Mouse (Mus musculus) CD8-positive naive resting alpha-beta T cell, adult 57 days (primary cell): Measurements from ENCODE around the gene Gm11116. TPM values are rescaled to one million over a fixed set of nuclear protein-coding genes. Genes with fewer than 3 reads are reported as not detected.

Source experiments
- total RNA-seq: library from RNA; stranded (reverse); gene quantifications from one replicate; pipeline ENCODE4 v1.2.4, GENCODE M21; 2023

The Gm11116 gene
- not detected for total RNA-seq

GRCm38 (mm10) chr5:88111430-88111829 lies at the start of gene Gm11116:
Gene Gm11116, minus strand, starts transcription at chr5:88111530.

GRCm38 (mm10) chr5:88153999-88154398 lies 42.7 kb upstream of the Gm11116 start, which contains the start of gene Gm11115:
Gene Gm11115, minus strand, starts transcription at chr5:88154099.

GRCm38 (mm10) chr5:88086256-88086655 lies 25.1 kb downstream of the Gm11116 start, which contains the start of gene Smr2:
Gene Smr2, plus strand, starts transcription at chr5:88086556.

Other genes starting within 250 kb of the Gm11116 start
- not detected for gene Odam, start 226.5 kb downstream of the Gm11116 start, total RNA-seq
- gene Csn3, start 186.0 kb downstream of the Gm11116 start, total RNA-seq: not detected
- not detected for gene 2310003L06Rik, start 142.1 kb downstream of the Gm11116 start, total RNA-seq
- gene Gm28434, start 142.0 kb downstream of the Gm11116 start, total RNA-seq: not detected
- not detected for gene Cabs1, start 132.1 kb downstream of the Gm11116 start, total RNA-seq
- gene Smr3a, start 109.0 kb downstream of the Gm11116 start, total RNA-seq: not detected
- gene Smr2, start 25.0 kb downstream of the Gm11116 start, total RNA-seq: not detected
- not detected for gene Gm11115, start 42.6 kb upstream of the Gm11116 start, total RNA-seq
- gene Gm7714, start 157.4 kb upstream of the Gm11116 start, total RNA-seq: not detected
- gene Prol1, start 205.8 kb upstream of the Gm11116 start, total RNA-seq: not detected